Mouse (Mus musculus): ENCODE results near the gene Megf8. TPM values are rescaled to one million over a fixed set of nuclear protein-coding genes. Genes with fewer than 3 reads are reported as not detected.

Megf8 gene
- total RNA-seq, 2 experiments from 2014 or later: 16.3 to 16.6 TPM

- intact Hi-C loops (cut with DNase I): no loop called here
- no peak for DNase-seq
Measured at GRCm38 (mm10) chr7:25378181-25379100, 61.5 kb downstream of the Megf8 start.

DNA sequence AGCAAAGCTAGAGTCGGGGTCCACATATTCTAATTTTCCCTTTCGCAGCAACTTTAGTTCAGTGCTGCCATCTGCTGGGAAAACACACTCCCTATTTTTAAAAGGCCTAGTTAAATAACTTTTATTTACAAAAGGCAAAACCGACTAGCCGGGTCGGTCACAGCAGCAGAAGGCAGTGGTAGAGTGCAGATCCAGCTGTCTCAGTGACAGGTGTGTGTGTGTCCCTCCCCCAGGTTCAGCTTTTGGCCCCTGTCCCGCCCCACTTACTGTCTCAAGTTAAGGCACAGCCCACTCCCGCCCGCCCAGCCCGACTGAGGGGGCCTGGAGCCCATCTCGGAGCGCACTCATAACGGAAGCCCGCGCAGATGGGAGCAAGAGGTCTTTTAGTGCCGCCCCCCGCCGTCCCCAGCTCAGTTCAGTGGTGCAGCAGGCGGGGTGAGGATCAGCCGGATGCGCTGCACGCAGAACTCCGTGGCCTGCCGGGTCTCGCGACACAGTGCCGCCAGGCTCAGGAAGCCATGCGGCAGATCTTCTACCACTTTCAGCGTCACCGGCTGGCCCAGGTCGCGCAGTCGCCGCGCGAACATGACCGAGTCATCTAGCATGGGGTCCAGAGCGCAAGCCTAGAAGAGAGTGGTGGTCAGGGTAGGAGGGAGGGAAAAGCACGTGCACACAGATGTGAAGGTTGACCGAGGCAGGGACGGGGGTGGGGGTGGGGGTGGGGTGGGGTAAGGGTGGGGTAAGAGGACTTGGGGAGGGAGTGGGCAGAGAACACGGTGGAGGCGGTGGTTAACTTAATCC is 62.8 kb downstream of the Megf8 start:
- DNase-seq: no peak
- intact Hi-C loops (cut with DNase I): loop anchor here (5.0 kb wide), 1 partner anchor 137 kb away; no protein-coding TSS in a partner anchor

DNA sequence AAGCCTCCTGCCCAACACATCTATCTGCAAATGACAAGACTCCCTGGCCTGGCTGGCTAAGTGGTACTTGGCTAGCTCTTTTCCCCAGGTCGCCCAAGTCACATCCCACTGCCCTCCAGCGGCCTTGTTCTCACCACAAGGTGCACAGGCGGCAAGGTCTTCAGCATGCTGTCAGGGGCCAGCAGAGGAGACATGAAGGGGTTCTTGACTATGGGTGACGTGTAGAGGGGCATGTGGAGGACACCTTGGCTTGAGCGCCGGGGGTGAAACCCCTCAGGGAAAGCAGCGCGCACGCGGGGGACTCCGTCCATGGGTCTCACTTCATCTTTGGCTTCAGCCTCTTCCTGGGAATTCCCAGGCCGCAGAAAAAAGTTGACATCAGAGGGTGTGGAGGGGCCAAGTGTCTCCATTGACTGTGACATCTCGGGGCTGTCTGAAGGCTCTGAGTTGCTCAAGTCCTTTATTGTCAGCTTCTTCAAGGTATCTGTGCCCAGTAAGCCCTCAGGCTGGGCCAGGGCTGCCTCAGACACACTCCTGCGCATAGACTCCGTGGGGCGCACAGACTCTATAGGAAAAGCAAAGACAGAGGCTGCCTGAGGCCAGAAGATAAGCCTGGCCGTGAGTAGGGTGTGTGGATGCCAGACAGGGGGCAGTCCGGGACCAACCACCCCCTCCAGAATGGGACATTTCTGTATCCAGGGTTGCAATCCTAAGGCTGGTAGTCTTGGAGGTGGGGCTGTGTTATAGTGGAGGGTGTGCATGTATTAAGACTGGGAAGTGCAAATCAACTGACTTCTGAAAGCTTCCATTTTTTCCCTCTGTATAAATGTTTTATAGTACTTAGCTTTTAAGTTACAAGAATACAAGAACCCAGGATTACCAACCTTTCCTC is 63.7 kb downstream of the Megf8 start:
- intact Hi-C loops (cut with DNase I): loop anchor here (5.0 kb wide), 1 partner anchor 138 kb away; no protein-coding TSS in a partner anchor

DNA sequence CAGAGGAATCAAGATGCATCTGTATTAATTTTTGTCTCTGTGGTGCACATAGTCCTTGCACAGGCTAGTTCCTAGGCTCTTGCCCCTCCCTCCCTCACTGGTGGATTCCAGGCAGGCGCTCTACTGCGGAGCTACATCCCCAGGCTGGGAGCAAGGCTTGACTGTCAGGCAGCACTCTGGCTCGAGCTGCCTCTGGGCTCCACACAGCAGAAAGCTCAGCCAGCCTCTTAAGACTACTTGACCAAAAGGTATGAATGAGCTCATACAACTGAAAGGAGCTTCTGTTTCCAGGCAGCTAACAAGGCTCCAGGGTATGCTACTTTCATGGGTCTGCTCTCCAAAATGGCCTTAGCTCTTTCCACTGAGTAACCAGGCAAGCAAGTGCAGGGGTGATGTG is 64.3 kb downstream of the Megf8 start:
- DNase-seq: no peak
- intact Hi-C loops (cut with DNase I): loop anchor here (5.0 kb wide), 1 partner anchor 139 kb away; no protein-coding TSS in a partner anchor

More for the DNA sequence above, 63.7 kb downstream of the Megf8 start:
- no peak for DNase-seq

GRCm38 (mm10) chr7:25382541-25382940 is 65.6 kb downstream of the Megf8 start:
- intact Hi-C loops (cut with DNase I): loop anchor here (5.0 kb wide), 1 partner anchor 140 kb away; no protein-coding TSS in a partner anchor
- DNase-seq: no peak

DNA sequence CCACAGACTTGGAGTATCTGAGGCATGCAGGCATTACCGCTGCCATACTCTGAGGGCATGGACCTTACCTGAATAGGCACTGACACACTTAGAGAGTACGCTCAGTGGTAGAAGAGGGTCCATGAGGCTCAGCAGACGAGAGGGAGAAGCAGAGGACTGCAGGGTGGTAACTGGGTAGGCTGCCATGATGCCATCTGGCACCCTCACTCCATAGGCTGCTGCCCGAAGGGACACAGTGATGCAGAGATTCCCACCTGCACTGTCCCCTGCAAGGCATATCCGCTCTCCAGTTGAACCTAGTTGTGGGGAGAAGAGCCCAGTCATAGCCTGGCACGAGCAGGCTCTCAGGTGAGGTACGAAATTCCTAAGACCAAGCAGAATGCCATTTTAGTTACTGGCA is 66.4 kb downstream of the Megf8 start:
- DNase-seq: no peak
- intact Hi-C loops (cut with DNase I): loop anchor here (5.0 kb wide), 1 partner anchor 141 kb away; no protein-coding TSS in a partner anchor

GRCm38 (mm10) chr7:25383891-25384290 is 66.9 kb downstream of the Megf8 start:
- no peak for DNase-seq
- intact Hi-C loops (cut with DNase I): loop anchor here (5.0 kb wide), 1 partner anchor 142 kb away; no protein-coding TSS in a partner anchor

DNA sequence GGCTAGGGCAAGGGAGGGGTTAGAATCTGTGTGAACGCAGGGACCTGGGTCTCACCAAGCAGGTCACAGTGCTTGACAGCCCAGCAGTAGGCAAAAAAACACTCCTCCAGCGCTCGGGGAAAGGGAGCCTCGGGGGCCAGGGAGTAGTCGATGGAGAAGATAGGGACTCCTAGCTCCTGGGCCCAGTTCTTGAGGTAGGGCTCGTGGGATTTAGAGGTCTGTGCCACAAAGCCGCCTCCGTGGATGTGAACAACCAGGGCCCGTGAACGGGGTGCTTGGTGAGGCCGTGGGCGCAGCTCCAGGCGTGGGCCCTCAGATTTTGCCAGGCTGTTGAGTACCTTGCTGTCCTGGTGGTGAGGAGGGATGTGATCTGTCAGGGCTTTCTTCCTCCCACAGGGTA is 67.4 kb downstream of the Megf8 start:
- intact Hi-C loops (cut with DNase I): loop anchor here (5.0 kb wide), 1 partner anchor 142 kb away; no protein-coding TSS in a partner anchor
- no peak for DNase-seq

DNA sequence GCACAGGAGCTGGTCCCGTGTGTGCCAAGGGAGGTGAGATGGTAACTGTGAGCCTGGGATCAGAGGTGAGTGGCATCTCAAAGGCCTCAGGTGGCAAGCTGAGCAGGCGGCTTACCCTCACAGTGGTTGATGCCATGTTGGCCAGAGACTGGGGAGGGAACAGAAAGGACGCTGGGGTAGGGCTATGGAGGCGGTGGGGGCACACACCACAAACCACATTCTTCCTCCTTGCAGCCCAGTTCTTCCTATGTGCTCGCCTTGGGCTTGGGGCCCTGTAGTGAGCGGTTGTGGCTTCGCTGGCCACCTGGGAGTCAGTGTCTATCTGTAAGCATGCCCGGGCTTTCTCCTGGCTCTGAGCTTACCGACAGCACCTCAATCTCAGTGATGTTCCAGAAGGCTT is 67.9 kb downstream of the Megf8 start:
- intact Hi-C loops (cut with DNase I): loop anchor here (5.0 kb wide), 1 partner anchor 143 kb away; no protein-coding TSS in a partner anchor

GRCm38 (mm10) chr7:25385259-25385658 is 68.3 kb downstream of the Megf8 start:
- no peak for DNase-seq
- intact Hi-C loops (cut with DNase I): no loop called here

More for the DNA sequence above, 67.9 kb downstream of the Megf8 start:
- no peak for DNase-seq

- intact Hi-C loops (cut with DNase I): no loop called here
Measured at GRCm38 (mm10) chr7:25385850-25386555, 69.0 kb downstream of the Megf8 start.

DNA sequence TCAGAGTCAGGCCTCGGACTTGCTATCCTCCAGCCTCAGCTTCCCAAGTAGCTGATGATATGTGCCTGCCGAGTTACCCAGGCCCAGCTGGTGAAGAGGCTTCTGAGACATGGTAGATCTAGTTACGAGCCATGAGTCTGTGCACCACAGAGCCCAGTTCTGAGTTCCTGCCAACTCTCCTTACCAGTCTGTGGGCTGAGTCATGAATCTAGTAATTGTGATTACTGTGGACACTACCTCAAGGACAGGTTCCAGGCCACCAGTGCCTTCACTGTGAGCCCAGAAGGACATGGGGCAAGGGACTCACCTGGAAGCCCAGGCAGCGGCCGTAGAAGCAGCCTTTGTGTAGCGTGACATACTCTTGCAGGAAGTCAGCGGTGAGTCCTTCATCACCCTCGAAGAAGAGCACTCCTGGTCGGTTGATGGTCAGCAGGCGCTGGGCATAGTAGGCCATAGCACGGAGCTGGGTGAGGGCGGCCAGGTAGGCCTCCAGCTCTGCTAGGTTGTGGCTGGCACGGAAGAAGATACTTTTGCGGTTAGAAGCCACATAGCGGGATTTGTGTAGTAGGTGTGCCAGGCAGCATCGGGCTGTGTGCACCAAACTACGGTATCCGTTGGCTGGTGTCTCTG is 71.0 kb downstream of the Megf8 start:
- intact Hi-C loops (cut with DNase I): no loop called here
- DNase-seq: no peak

More at GRCm38 (mm10) chr7:25385850-25386555, 69.0 kb downstream of the Megf8 start:
- peak; percentile 70 to 75 for DNase-seq

DNA sequence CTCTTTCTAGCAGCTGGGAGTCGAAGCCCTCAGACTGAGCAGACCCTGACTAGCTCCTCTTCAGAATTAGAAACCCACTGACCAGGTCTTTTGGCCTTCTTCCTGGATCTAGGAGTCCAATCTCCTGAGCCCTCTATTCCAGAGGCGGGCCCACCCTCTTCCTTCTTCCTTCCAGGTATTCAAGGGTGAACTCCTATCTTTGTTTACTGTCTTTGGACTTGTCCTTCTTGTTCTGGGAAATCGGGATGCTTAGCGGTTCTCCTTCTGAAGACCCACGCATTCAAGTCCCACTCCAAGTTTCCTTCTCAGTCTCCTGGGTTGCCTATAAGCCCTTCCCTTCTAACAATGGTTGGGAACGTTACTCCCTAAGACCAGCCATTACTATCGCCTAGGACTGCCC is 72.0 kb downstream of the Megf8 start:
- DNase-seq: no peak
- intact Hi-C loops (cut with DNase I): no loop called here

DNA sequence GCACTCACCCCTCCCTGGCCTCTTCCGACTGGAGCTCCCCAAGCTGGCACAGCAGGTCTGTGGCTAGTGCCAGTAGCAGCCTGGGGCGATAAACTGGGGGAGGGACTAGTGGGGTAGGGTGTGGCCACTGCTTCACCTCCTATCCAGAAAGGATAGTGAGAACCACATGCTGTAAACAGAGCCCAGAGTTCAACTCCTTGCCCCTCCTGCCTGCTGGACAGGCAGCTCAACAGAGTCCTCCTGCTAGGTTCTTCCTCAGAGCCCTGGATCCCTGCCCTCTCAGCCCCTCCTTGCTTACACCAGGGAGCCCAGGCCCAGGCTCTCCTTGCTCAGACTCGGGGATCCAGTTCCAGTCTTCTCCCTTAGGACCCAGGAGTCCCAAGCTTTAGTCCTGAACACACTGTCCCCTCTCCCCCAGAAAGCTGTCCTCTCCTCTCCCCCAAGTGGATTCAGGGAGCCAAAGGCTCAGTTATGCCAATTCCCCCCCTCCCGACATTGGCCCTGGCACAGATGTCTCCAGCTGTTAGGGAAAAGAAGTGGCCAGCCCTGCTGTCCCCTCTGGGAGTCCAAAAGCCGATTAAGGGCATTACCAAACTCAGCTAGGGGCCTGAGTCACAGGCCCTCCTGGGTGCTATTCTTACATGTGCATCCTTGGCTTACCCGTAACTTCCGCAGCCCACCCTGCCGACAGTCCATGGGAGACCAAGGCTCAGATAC is 73.2 kb downstream of the Megf8 start:
- DNase-seq: peak; percentile 56 to 70
- intact Hi-C loops (cut with DNase I): loop anchor here (5.0 kb wide), 1 partner anchor 143 kb away; no protein-coding TSS in a partner anchor

GRCm38 (mm10) chr7:25390986-25391385 is 74.0 kb downstream of the Megf8 start:
- intact Hi-C loops (cut with DNase I): loop anchor here (5.0 kb wide), 1 partner anchor 144 kb away; no protein-coding TSS in a partner anchor
- DNase-seq: no peak

GRCm38 (mm10) chr7:25391856-25392453 is 75.0 kb downstream of the Megf8 start:
- intact Hi-C loops (cut with DNase I): loop anchor here (5.0 kb wide), 1 partner anchor 145 kb away; no protein-coding TSS in a partner anchor
- DNase-seq: no peak

- DNase-seq: no peak
- intact Hi-C loops (cut with DNase I): loop anchor here (5.0 kb wide), 1 partner anchor 146 kb away; no protein-coding TSS in a partner anchor
Measured at GRCm38 (mm10) chr7:25392851-25393250, 75.9 kb downstream of the Megf8 start.

Measured in gastrocnemius, postnatal 36 days (tissue).